Mouse (Mus musculus): ENCODE measurements around the gene Slc39a10.

- TF ChIP-seq ZC3H11A (IDR thresholded peaks at IDR 0.05; ENCODE audit: borderline replicate concordance, low read depth, low read length) (no peak), CHD2 (IDR thresholded peaks at IDR 0.05; ENCODE audit: low read depth, low read length) (no peak), HCFC1 (IDR thresholded peaks at IDR 0.05; ENCODE audit: borderline replicate concordance, insufficient read depth, low read length) (no peak), ZNF384 (IDR thresholded peaks at IDR 0.05; ENCODE audit: low read depth, low read length) (no peak)
Observed at GRCm38 (mm10) chr1:46817934-46818333, 74.7 kb downstream of the Slc39a10 start.
